Mouse (Mus musculus): ENCODE measurements around the gene Rcc2. TPM values are rescaled to one million over a fixed set of nuclear protein-coding genes. Genes with fewer than 3 reads are reported as not detected.

The Rcc2 gene
- total and polyA plus RNA-seq, 3 experiments = 254 to 427 (median 270) TPM

- no peak overlapping the region for H3K9ac ChIP-seq (ENCODE audit: control insufficient read depth, low read depth, low read length, poor library complexity, severe bottlenecking)
- no peaks in the 10 kb centered on the region for H3K27me3 ChIP-seq (ENCODE audit: control insufficient read depth in 1 of 2, insufficient read depth in 2 of 2, low read length in 2 of 2)
- H3K9me3 ChIP-seq (replicated peaks; ENCODE audit: insufficient read depth, low read length) = no peaks in the 10 kb centered on the region
- no peak for TF ChIP-seq CHD1 (IDR thresholded peaks at IDR 0.05; ENCODE audit: low read depth, low read length)
- TF ChIP-seq KAT2A (conservative IDR thresholded peaks at IDR 0.05; ENCODE audit: low read depth, low read length) = no peak
- no peak for TF ChIP-seq ETS1 (IDR thresholded peaks at IDR 0.05; ENCODE audit: low read depth, low read length)
- no peak for TF ChIP-seq POLR2A (IDR thresholded peaks at IDR 0.05; ENCODE audit: control insufficient read depth in 1 of 2, insufficient read depth in 1 of 2, low read depth in 1 of 2, low read length in 2 of 2, poor library complexity in 1 of 2)
- TF ChIP-seq ZMIZ1 (IDR thresholded peaks at IDR 0.05; ENCODE audit: low read depth, low read length) = no peak
- TF ChIP-seq E2F4 (IDR thresholded peaks at IDR 0.05; ENCODE audit: borderline replicate concordance, low read depth, low read length) = no peak
- no peak for TF ChIP-seq RAD21 (IDR thresholded peaks at IDR 0.05; ENCODE audit: low read depth, low read length)
- no peak for TF ChIP-seq MYB (IDR thresholded peaks at IDR 0.05; ENCODE audit: low read depth, low read length)
- no peak for TF ChIP-seq POLR2AphosphoS2 (IDR thresholded peaks at IDR 0.05; ENCODE audit: low read length)
- TF ChIP-seq MXI1 (IDR thresholded peaks at IDR 0.05; ENCODE audit: low read depth, low read length) = no peak
- no peak for TF ChIP-seq USF2 (IDR thresholded peaks at IDR 0.05; ENCODE audit: borderline replicate concordance in 1 of 2, insufficient read depth in 1 of 2, low read depth in 1 of 2, low read length in 2 of 2)
- TF ChIP-seq GATA1 (IDR thresholded peaks at IDR 0.05; ENCODE audit: low read depth, low read length) = no peak
- no peak for TF ChIP-seq UBTF (IDR thresholded peaks at IDR 0.05; ENCODE audit: borderline replicate concordance, insufficient read depth, low read depth, low read length)
- TF ChIP-seq GABPA (IDR thresholded peaks at IDR 0.05; ENCODE audit: low read depth, low read length) = no peak
- H3K27ac ChIP-seq (ENCODE audit: control insufficient read depth, low read depth, low read length) = no peak overlapping the region
- DNase-seq (ENCODE audit: low read depth, low spot score) = no peak
- peaks cover 0 to 2% of the 10 kb centered on the region in 2 experiments; a peak in 1 of 4 replicates for H3K4me1 ChIP-seq (ENCODE audit: control insufficient read depth in 1 of 2, insufficient read depth in 2 of 2, low read length in 2 of 2)
- H3K4me3 ChIP-seq (ENCODE audit: control insufficient read depth in 1 of 2, insufficient read depth in 1 of 2, low read depth in 2 of 2, low read length in 2 of 2) = no peak overlapping the region
- no peaks in the 10 kb centered on the region for H3K79me2 ChIP-seq (ENCODE audit: control insufficient read depth, insufficient read depth, low read length, poor library complexity)
- H3K36me3 ChIP-seq (ENCODE audit: control insufficient read depth in 1 of 2, insufficient read depth in 2 of 2, low read length in 2 of 2) = no peaks in the 10 kb centered on the region
Measured at GRCm38 (mm10) chr4:140661406-140662022, 38.8 kb upstream of the Rcc2 start.

- Histone ChIP-seq H3K27ac (ENCODE audit: control insufficient read depth, low read depth, low read length) (no peak overlapping the region), H3K4me3 (ENCODE audit: control insufficient read depth in 1 of 2, insufficient read depth in 1 of 2, low read depth in 2 of 2, low read length in 2 of 2) (no peak overlapping the region), H3K36me3 (ENCODE audit: control insufficient read depth in 1 of 2, insufficient read depth in 2 of 2, low read length in 2 of 2) (no peaks in the 10 kb centered on the region), H3K79me2 (ENCODE audit: control insufficient read depth, insufficient read depth, low read length, poor library complexity) (no peaks in the 10 kb centered on the region), H3K27me3 (ENCODE audit: control insufficient read depth in 1 of 2, insufficient read depth in 2 of 2, low read length in 2 of 2) (no peaks in the 10 kb centered on the region), H3K9ac (ENCODE audit: control insufficient read depth, low read depth, low read length, poor library complexity, severe bottlenecking) (no peak overlapping the region), H3K9me3 (replicated peaks; ENCODE audit: insufficient read depth, low read length) (no peaks in the 10 kb centered on the region), H3K4me1 (ENCODE audit: control insufficient read depth in 1 of 2, insufficient read depth in 2 of 2, low read length in 2 of 2) (peaks cover 0 to 2% of the 10 kb centered on the region in 2 experiments; a peak in 1 of 4 replicates)
- DNase-seq (ENCODE audit: low read depth, low spot score) = no peak
- TF ChIP-seq CHD1 (IDR thresholded peaks at IDR 0.05; ENCODE audit: low read depth, low read length) = no peak
- no peak for TF ChIP-seq MYC (IDR thresholded peaks at IDR 0.05; ENCODE audit: low read depth, low read length)
- TF ChIP-seq MAFK (IDR thresholded peaks at IDR 0.05; ENCODE audit: borderline replicate concordance, low read depth, low read length) = no peak
- TF ChIP-seq JUND (IDR thresholded peaks at IDR 0.05; ENCODE audit: low read depth, low read length) = no peak
- no peak for TF ChIP-seq MEF2A (IDR thresholded peaks at IDR 0.05; ENCODE audit: extremely low read depth, insufficient replicate concordance, low read depth, low read length, poor library complexity, severe bottlenecking)
- TF ChIP-seq SMC3 (IDR thresholded peaks at IDR 0.05; ENCODE audit: low read depth, low read length) = no peak
- TF ChIP-seq KAT2A (conservative IDR thresholded peaks at IDR 0.05; ENCODE audit: low read depth, low read length) = no peak
- no peak for TF ChIP-seq ZMIZ1 (IDR thresholded peaks at IDR 0.05; ENCODE audit: low read depth, low read length)
- no peak for TF ChIP-seq TAL1 (IDR thresholded peaks at IDR 0.05; ENCODE audit: low read length)
- no peak for TF ChIP-seq POLR2AphosphoS2 (IDR thresholded peaks at IDR 0.05; ENCODE audit: low read length)
- no peak for TF ChIP-seq ELF1 (IDR thresholded peaks at IDR 0.05; ENCODE audit: low read depth, low read length)
- TF ChIP-seq POLR2AphosphoS5 (IDR thresholded peaks at IDR 0.05; ENCODE audit: borderline replicate concordance, low read depth, low read length) = no peak
- no peak for TF ChIP-seq ETS1 (IDR thresholded peaks at IDR 0.05; ENCODE audit: low read depth, low read length)
- no peak for TF ChIP-seq BHLHE40 (IDR thresholded peaks at IDR 0.05; ENCODE audit: borderline replicate concordance, low read depth, low read length)
- TF ChIP-seq USF1 (IDR thresholded peaks at IDR 0.05; ENCODE audit: low read depth, low read length) = no peak
- no peak for TF ChIP-seq TBP (IDR thresholded peaks at IDR 0.05; ENCODE audit: low read depth, low read length)
- no peak for TF ChIP-seq MYB (IDR thresholded peaks at IDR 0.05; ENCODE audit: low read depth, low read length)
Measured at GRCm38 (mm10) chr4:140662453-140662852, 37.9 kb upstream of the Rcc2 start.
